In genomic region chr13:115727986-115728385, GRCm38 (mm10) we compare ENCODE assay signal across 19 mouse cellular contexts.
"Had no signal": no experiment of that assay in that cellular context is flagged by ENCODE, and none has a peak within 500 bp of the region (broad histone marks: within the 10 kb centered on the region; RNA-seq: fewer than 3 reads in every experiment).

No protein-coding gene starts in this region.

- ATAC-seq: midbrain, embryonic 13.5 days had no signal

- H3K4me1 ChIP-seq: kidney, embryonic 15.5 days; liver, embryonic 13.5 days; midbrain, embryonic 13.5 days; neural tube, embryonic 12.5 days; neural tube, embryonic 15.5 days had no signal

- H3K36me3 ChIP-seq: kidney, embryonic 15.5 days; liver, embryonic 13.5 days; midbrain, embryonic 13.5 days; neural tube, embryonic 12.5 days; neural tube, embryonic 15.5 days had no signal

- H3K9ac ChIP-seq: kidney, embryonic 15.5 days; liver, embryonic 13.5 days; midbrain, embryonic 13.5 days; neural tube, embryonic 12.5 days; neural tube, embryonic 15.5 days had no signal

- H3K4me3 ChIP-seq: kidney, embryonic 15.5 days; left cerebral cortex, adult 2 months; liver, embryonic 13.5 days; midbrain, embryonic 13.5 days; neural tube, embryonic 12.5 days; neural tube, embryonic 15.5 days had no signal

- H3K9me3 ChIP-seq: kidney, embryonic 15.5 days; liver, embryonic 13.5 days; midbrain, embryonic 13.5 days; neural tube, embryonic 12.5 days; neural tube, embryonic 15.5 days had no signal

- DNase-seq: kidney, adult 8-10 months; kidney, postnatal 10 days; kidney, postnatal 36 days; layer of hippocampus, postnatal 36 days; liver, embryonic 13.5 days; lung, adult 2 months; lung, postnatal 14 days; lung, postnatal 4 days; right cerebral cortex, adult 18-20 months; right cerebral cortex, postnatal 14 days; right cerebral cortex, postnatal 4 days; thymus, adult 2 months; thymus, postnatal 25 days had no signal

- H3K4me2 ChIP-seq: kidney, embryonic 15.5 days; liver, embryonic 13.5 days; midbrain, embryonic 13.5 days; neural tube, embryonic 12.5 days; neural tube, embryonic 15.5 days had no signal

- H3K27ac ChIP-seq: kidney, embryonic 15.5 days; left cerebral cortex, adult 2 months; liver, embryonic 13.5 days; midbrain, embryonic 13.5 days; neural tube, embryonic 12.5 days; neural tube, embryonic 15.5 days; stomach, postnatal 0 days had no signal

- H3K27me3 ChIP-seq: kidney, embryonic 15.5 days; liver, embryonic 13.5 days; midbrain, embryonic 13.5 days; neural tube, embryonic 12.5 days; neural tube, embryonic 15.5 days had no signal
